Mouse (Mus musculus): ENCODE measurements around the gene Plb1.

DNA sequence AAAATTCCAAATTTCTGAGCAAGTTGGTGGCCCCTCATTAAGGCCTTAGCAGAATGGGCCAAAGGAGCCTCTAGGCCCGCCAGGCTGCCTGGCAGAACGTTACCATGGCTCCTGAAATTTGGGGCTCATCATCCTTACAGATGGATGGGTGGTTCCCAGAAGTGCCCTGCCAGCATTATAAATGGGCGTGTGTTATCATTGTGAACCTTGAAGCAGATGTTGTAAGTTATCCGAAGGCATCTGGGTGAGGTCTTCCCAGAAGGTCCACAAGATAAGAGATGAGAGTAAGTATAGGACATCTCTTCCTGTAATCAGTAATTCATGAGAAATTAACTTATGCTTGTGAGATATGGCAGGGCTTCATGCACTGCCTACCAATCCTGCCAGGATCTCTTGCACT, 30.0 kb downstream of the Plb1 start:
- TF ChIP-seq POLR2A (IDR thresholded peaks at IDR 0.05; ENCODE audit: low read depth, low read length) (no peak), CTCF (IDR thresholded peaks at IDR 0.05; ENCODE audit: extremely low read depth, insufficient read length, insufficient replicate concordance, low read depth, low read length) (no peak)

Measured in small intestine, adult 2 months (tissue).